Mouse (Mus musculus) brain, embryonic 18.5 days (tissue): ENCODE measurements at regions not wholly inside any gene's neighbourhood (a gene's known extent, or its start where the extent isn't known, plus 50 kb on each side); places are given as distances from the start of the nearest gene placed in this dataset.
"Not testable (repeated sequence)": the region's sequence is repeated elsewhere in the genome, so short reads cannot be mapped to it uniquely, and the experiment has no call there.

Source experiments
- DNase-seq: peaks from one replicate; pipeline ENCODE4 v3.0.0-alpha.2; 2012; ENCODE audit warnings: low read depth, low spot score

DNA sequence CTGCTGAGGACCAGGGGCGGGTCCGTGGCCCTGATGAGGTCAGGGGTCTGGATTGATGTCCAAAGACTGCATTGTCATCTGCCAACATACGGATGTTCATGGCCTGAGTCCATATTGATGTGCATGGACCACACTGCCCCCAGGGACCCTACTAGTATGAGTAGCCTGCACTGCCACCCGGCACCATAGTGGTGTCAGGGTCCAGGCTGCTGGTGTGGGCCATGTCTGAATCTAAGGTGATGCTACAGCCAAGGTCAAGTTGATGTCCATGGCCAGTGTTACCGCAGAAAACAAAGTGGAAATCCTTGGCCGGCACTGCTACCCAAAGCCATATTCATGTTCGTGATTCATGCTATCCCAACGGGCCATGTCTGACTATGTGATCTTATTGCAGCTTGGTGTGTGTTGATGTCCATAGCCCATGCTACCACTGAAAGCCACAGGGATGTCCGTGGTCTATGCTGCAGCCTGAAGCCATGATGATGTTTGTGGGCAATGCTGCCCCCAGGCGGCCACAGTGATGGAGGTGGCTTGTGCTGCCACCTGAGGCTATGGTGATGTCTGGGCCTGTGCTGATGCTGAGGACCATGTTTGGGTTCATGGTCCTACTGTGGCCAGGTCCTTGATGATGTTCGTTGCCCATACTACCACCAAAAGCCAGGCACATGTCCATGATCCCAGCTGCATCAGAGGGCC, 130.5 kb downstream of the Iqub start:
- DNase-seq = no peak

DNA sequence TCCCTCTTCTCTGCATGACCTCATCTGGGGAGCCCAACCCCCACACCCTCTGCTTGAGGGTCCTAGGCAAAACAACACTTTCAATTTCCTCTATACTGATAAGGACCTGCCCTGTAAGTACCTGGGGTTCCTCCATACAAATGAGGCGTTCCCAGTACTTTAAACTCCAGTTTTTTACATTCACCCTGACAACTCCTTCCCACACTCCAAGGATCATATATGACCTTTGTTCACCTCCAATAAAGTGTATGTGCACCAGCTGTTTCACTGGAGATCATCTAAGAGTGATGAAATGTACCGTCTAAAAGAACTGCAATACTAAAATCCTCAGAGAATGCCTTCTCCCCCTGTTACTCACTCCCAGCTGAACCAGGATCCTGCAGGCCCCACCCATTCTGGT, 135.0 kb downstream of the Iqub start:
- no peak for DNase-seq

DNA sequence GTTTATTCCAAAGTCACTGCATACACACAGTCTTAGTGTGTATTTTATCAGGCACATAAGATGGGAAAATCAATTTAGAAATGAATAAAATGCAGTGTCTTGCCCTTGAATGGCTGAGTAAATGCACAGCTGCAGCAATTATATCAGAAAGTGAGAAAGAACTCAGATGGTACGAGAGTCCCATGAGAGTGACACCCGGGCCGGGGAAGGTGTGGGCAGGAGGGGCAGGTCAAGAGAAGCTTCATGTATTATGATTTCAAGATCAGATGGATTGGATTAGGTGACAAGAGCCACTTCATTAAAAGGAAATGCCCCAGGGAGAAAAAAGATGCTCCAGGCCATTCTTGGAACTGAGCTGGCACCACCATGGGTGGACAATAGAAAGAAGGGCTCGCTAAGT, 138.1 kb downstream of the Iqub start:
- no peak for DNase-seq

DNA sequence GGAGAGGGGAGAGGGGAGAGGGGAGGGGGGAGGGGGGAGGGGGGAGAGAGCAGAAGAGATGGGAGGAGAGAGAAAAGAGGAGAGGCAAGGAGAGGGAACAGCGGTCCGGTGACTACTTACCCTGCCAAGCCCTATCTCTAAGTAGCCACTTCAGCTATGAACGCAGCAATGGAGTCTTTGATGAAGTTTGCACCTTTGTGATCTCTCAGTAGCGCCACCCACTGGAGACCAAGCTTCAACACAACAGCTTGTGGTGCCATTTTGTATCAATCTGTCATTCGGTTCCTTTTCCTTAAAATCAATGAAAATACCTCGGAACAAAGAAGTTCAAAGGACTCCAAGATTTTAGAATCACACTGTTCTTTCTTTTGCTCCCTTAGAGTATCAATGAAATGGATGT, 141.7 kb downstream of the Iqub start:
- no peak for DNase-seq

DNA sequence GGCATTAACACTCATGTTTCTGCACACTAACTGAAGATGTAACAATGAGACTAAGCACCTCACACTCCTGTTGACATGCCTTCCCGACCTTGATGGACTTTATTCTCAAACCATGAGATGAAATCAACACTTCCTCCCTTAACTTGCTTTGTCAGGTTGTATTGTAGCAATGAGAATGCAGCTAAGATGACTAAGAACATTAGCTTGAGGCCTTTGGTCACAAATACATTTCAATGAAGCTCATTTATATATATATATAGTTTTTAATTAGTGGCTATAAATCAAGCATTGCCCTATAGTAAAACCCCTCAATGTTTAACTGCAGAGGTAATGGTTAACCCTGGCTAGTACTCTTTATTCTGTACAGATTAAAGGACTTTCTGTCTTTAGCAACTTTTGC, 143.2 kb downstream of the Iqub start:
- DNase-seq = no peak

DNA sequence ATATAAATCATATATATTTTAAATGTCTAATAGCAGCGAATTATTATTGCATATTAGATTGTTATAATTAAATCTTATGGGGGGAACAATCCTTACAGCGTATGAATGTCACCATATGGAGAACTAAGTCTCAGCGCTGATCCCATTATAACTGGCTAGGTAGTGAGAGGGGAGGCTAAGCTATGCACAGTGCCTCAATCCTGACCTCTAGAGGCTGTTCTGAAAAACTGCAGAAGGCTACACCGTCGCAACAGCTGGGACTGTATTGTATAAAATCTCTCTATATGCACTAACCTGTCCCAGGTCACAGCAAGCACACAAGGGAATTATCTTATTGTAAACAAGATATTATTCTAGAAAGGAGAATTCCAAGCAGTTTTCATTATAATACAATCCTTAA, 164.0 kb downstream of the Iqub start:
- DNase-seq = peak; percentile 45

DNA sequence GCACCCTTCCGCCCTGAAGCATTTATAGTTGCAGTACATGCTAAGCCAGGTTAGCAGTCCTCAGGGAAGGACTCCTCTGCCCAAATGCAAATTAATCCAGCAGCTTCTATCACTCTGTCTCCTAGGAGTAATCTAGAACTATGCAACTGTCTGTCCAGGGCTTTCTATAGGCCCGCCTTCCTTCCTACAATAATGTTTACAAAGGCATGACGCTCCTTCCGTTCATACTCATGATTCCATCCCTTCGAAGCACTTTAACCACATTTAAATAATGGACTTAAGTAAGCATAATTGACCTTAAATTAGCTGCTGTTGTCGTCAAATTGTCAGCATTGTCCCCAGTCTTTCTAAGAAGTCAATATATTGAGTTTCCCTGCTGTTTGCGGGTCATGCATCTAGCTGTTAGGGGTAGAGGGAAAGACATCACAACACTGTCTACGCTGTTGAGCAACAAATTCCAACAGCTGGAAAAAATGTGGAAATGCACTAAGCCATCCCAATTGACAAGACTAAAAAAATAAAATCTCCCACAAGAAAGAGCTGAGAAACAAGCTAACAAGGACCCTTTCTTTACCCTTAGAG, 166.3 kb downstream of the Iqub start:
- no peak for DNase-seq

DNA sequence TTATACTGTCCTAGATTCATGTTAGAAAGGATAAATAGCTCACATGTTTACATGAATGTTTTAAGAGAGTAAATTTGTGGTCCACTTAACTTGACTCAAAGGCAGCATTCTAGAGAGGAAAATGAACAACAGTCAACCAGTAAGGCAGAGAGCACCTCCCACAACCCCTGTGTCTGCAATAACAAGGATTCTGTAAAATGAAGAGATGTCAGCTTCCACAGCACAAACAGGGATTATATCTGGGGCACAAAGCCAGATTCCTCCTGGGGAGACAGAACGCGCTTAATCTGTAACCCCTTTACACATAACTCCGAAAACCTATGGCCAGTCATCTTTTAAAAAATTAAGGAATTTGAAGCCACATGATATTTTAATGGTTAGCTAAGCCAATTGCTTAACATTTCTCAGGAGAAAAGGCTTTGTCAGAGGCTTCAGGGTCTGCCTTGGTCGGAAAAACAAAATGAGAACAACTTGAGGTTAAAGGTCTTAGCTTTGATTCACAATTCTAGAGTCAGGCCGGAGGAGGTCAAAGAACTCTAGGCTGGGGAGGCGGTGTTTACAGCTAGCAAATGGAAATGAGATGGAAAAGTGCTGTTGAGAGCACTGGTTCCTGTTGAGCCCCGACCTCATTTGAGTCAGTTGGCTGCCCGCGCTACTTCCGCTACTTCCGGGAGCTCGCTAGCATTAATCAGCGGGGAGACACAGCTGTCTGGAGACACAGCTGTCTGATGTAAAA, 167.0 kb downstream of the Iqub start:
- DNase-seq = no peak

DNA sequence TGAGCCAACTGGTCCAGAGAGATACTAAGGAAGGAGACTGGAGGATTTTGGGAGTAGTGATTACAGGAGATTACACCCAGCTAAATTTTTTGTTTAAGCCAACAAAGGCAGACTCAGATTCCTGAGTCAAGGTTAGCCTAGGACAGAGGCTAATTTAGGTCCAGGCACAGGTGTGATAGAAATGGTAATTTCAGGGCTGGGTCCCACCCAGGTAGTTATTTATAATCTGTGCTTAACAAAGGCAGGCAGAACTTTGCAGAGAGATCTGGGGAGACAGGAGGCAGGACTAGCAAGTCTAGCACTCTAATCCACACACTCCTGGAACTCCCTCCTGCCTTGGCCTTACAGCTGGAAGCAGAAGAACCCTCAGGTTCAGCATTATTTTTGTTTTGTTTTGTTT, 172.4 kb downstream of the Iqub start:
- DNase-seq = no peak

DNA sequence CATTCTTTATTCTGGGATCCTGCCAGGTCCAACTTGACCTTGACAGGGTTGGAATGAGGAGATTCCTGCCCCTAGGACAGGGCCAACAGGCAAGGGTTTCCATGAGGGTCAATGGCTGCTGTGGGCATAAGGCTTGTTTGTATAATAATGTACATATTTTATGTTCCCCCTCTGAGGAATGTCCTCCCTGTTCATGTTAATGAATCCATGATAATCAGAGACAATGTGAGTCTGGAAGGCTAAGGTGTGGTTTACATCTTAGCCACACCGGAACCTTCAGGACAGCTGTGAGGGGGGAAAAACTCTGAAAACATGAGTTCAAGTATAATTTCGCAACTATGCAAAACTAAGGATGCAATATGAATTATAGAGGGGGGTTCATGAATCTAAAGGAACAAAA, 172.8 kb downstream of the Iqub start:
- DNase-seq = no peak

DNA sequence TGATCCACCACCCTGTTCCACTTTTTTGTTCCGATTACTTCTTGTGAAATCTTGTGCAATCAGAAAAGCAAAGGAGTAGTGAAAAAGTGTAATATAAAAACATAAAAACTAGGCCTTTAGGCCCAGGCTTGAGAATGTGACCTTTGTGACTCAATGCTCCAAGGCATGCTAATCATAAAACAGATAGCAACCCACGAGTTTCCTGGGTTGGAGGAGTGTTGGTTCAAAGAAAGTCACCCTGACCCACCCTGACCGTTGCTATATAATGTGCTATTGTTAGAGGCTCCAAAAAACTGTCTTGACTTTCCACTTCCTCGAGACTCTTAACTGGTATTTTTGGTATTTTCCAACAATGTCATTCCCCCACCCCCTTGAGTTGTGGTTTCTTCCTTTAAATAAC, 172.2 kb upstream of the Slc13a1 start:
- DNase-seq = not testable (repeated sequence)

DNA sequence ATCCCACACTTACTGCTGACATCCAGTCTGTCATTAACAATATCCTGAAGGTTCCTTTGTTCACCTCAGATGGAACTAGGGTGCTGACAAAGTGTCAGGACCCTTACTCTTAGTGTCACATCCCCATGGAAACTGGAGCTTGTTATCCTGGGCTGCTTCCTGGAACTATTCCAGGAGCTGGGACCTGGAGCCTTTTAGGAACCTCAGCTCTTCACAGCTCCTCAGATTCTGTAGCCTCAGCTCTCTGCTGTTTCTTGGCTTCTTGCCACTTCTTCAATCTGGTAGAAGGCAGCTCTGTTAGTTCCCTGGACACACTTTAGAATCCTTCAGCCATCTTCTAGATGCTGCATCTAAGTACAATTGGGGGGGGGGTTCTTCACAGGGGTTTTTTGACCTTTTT, 157.3 kb upstream of the Slc13a1 start:
- no peak for DNase-seq

DNA sequence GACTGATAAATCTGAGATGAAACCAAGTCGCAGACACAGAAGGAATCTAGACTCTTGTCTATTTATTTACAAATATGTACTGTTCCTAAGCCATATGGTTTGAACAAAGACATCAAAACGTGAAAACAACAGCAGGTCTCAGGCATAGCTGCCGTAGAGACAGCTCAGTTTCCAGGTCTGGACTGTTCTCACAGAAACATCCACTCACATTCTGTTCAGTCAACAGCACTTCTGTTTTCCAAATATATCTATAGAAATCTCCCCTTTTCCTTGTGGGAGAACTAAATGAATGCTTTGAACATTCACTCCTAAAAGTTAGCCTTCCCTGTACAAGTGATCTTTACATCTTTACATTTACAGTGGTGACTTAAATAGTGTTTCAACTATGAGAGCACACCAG, 156.8 kb upstream of the Slc13a1 start:
- DNase-seq = no peak

DNA sequence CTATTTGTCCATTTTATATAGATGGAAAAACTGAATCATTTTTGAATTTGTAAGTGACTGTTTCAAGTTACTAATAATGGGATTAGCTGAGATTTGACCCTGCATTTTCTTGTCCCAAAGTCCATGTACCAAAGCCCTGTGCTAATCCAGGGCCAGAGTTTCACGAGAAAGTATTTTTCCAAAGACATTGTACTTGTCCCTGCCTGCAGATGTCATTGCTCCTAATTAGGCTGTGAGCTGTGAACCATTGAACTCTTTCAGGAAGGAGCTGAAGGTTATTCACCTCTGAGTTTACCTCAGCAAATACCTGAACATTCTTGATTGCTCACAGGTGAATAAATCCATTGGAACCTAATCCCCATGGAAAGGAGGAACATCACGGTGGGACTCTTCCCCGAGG, 154.5 kb upstream of the Slc13a1 start:
- DNase-seq = no peak

DNA sequence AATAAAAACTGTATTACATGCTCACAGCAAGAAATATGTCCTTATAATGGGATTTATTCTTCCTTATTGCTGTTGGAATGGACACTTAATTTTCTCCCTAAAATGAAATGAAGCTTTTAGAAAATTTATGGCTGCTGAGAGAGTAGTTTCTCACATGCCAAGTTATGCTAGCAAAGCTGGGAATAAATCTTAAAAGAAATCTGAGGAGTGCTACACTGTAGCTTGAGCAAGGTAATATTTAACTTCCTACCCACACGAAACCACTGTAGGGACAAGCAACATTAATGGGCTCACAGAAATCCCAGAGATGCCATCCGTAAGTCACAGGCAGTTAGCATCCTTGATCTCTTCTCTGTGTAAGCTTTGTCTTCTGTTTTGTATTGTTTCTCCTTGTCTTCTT, 151.0 kb upstream of the Slc13a1 start:
- DNase-seq = no peak

DNA sequence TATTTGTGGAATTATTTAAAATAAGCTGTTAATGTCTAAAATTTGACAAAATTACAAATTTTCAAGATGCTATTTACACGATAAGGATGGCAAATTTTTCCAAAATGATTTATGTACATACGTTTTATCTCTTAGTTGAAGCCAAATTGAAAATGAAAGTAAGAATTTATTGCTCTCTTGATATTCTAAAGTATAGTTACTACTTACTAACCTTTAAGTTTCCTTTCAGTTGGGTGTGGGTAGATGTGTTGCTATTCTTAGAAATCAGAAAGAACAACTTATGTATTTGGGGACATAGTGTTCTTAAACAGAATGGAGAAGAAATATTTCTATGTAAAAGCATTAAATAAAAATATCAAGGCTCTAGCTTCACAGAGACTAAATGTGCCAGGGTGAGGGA, 142.8 kb upstream of the Slc13a1 start:
- DNase-seq = no peak

DNA sequence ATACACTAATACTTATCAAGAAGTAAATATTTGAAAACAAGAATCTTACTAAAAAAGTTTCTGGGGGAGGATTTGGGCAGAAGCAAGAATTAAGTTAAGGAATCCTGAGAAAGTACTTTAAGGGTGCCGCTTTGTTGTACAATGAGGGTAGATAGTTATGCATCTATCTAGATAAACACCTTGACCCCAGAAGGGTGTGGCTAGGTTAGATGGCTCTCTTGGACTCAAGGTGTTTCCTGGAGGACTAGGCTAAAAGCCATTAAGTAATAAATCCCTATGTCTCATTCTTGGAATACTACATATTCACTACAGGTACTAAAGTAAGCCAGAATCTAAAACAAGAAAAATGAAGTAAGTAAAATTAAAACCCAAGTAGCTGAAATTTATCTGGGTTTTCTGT, 141.9 kb upstream of the Slc13a1 start:
- no peak for DNase-seq

DNA sequence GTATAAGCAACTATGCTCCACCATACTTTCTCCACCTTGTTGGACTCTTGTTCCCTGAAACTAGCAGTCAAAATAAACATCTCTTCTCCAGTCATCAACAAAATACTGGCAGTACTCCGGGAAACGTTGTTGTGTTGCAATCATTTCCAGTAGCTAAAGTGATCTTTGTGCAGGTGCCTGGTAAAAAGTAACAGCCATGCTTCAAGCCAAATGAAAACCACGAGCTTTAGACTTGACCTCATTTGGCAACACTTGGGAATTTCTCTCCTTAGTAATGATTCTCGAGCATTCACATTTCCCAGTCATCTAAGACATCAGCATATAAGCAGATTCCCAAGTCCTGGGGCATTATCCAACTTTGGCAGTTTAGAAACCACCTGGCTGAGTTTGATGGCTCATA, 133.8 kb upstream of the Slc13a1 start:
- DNase-seq = no peak

DNA sequence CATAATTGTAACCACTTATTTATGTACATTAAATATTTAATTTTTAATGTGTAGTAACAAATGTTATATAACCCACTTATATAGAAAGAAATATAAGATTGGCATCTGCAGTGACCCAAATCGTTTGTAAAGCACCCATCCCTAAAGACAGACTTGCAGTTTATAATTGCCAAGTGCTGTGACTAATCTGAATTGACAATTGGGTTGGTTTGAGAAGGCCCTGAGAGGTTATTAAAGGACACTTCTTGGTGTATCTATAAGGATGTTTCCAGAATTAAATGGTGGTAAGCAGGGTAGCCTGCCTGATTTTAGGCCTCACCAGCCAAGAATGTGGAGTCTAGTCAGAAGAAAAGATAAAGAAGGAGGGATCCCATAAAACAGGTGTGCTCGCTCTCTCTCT, 133.3 kb upstream of the Slc13a1 start:
- no peak for DNase-seq

DNA sequence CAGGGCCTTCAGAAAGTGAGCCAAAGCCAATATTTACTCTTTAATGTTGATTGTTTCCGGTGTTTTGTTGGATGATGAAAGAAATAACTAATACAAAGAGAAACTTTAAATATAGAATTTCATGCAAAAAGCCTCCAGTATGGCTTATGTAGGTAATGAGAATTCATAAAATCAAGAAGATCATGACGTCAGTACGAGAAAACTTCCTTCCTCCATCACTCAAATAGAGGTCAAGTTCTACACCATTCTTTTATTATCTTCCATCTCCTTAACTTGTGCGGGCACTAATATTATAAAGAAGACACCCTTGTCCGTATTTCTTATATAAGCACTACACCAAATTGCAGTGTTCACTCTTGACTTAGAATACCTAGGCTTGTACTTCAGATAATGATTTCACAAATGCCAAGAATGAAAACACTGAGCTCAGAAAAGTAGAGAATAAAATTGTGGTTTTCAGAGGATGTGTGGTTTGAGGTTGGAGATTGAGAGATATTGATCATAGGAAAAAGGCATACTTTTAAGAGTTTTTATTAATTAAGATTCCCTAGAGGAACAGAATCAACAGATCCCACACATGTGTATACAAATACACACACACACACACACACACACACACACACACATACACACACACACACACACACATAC, 130.8 kb upstream of the Slc13a1 start:
- no peak for DNase-seq

DNA sequence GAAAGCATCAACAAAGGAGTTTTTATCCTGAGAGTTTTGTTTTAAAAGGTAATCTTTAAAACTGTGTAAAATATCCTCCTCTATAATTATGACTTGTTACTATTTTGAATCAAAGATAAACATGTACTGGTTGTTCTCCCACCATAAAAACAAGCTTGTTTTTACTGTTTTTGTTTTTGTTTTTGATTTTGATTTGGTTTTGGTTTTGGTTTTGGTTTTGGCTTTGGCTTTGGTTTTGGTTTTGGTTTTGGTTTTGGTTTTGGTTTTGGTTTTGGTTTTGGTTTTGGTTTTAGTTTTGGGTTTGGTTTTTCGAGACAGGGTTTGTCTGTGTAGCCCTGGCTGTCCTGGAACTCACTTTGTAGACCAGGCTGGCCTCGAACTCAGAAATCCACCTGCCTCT, 120.9 kb upstream of the Slc13a1 start:
- DNase-seq = not testable (repeated sequence)

DNA sequence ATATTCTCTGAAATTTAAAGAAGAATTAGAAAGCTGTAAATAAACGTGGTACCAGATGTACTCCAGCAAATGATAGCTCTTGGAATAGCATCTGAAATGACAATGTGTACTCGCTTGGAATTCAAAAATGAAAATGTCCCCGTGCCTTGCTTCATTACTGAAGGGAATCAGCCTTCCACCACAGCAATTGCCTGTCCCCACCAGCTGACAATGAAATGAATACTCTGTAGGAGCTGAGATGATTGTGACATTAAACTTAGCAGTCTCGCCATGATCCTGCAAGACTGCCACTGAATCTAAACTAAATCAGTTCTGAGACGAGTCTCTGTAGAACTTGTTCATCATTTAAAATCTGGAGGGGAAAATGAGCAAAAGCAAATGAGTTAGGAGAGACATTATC, 104.9 kb upstream of the Slc13a1 start:
- DNase-seq = peak; percentile 8

DNA sequence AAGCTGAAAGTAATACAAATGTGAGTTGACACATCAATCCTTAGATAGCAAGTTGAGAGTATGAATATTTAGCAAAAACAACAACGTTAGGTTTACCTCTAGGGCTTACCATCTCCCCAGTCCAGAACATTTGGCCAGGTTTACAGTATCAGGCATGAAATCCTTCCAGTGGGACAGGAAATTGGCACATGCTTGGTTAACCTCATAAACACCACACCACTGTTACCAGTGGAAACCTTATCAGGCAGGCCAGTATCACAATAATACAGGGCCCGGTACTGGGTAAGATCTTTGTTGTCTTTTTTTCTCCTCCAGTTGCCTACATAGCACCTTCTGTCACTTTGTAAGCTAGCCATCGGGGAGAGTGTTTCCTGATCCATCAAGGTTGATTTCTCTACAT, 101.7 kb upstream of the Slc13a1 start:
- no peak for DNase-seq
